Mouse (Mus musculus) spleen, postnatal 36 days (tissue): Measurements from ENCODE around the gene Qdpr.

Experiments used
- DNase-seq, 2 experiments: peaks; one replicate each; pipeline ENCODE4 v3.0.0; 2022; ENCODE audit warnings: low spot score in 2 of 2, mixed read lengths in 1 of 2

Gene Qdpr

DNA sequence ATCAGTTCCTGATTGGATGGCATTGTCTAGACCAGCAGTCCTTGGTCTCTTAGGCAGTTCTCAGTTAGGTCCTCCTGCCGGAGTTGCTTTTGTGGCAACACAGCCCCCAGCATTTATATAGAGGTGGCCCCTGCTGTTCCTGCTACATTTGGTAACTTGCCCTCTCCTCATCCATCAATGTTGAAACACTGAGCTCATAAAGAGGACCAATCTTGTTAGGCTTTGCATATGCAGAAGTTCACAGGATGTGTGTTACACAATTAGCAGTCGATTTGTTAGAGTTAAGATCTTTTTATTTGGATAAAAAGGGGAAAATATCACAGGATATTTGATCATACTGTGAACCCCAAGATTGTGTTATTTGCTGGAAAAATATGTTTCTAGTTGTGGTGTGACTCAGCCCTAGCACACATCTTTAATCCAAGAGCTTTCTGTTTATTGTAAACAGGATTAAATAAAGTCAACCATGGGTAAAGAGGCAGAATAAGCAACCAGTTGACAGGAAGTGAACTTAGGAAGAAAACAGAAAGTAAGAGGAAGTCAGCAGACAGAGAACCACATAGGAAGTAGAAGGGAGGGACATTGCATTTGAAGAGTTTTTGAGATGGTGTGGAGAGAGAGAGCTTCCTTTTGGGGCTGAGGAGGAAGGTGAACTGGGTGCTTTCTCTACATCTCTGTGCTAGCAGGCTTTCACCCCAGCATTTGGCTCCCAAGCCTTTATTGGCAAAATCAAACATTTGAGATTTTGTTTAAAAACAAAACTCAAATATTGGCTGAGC lies 65.8 kb downstream of the Qdpr start:
- DNase-seq, result no peak
